Mouse (Mus musculus) activated CD4-positive, CD25-positive, alpha-beta regulatory T cell, adult 4 months (primary cell): ENCODE measurements around the gene Tln1. TPM values are rescaled to one million over a fixed set of nuclear protein-coding genes. Genes with fewer than 3 reads are reported as not detected.
"Not testable (repeated sequence)": the region's sequence is repeated elsewhere in the genome, so short reads cannot be mapped to it uniquely, and the experiment has no call there.

Experiments used
- ATAC-seq: one replicate; pipeline ENCODE4 v1.8.0; 2017
- polyA plus RNA-seq, 2 experiments: library from polyadenylated mRNA; unstranded; fragments of 100-300 nt; shearing (Covaris generic); gene quantifications; one replicate each; pipeline ENCODE4 v1.2.1; 2017

The Tln1 gene
- polyA plus RNA-seq, 2 experiments from 2014 or later, result 86.9 to 116 TPM

GRCm38 (mm10) chr4:43578376-43579204 is 16.1 kb upstream of the Tln1 start, which contains the start of the genes Rgp1 and Gba2:
Gene Rgp1 (plus strand): TSS chr4:43578715.
Gene Gba2 (minus strand): TSS chr4:43578873.
- peak; percentile 89 for ATAC-seq

DNA sequence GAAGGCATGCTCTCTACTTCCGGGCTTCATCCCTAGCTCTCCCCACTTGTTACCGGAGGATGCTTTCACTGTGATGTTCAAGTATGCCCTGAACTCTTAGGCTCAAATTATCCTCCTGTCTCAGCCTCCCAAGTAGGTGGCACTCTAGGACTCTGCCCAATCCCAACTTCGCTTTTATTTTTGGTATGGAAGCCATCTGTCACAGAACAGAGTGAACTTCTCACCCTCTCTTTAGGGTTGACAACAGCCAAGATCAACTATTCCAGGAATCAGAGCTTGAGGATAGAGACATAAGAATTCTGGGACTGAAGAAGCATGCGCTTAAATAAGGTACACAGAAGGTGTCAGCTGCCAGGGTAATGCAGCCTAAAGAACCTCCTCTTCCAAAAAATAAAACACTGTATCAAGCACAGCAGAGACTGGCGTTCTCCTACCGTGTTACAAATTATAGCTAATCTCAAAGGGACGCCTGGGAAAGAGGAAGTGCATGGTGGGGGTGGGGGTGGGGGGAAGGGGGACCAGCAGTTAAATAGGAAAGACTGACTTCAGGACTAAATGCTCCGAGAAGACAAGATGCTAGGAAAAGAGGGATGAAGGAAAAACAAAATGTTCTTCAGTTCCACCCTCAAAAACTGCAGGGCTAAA is 14.9 kb upstream of the Tln1 start:
- no peak for ATAC-seq

GRCm38 (mm10) chr4:43575356-43575755 is 12.9 kb upstream of the Tln1 start:
- ATAC-seq, result no peak

GRCm38 (mm10) chr4:43573561-43573960 is 11.1 kb upstream of the Tln1 start:
- no peak for ATAC-seq

DNA sequence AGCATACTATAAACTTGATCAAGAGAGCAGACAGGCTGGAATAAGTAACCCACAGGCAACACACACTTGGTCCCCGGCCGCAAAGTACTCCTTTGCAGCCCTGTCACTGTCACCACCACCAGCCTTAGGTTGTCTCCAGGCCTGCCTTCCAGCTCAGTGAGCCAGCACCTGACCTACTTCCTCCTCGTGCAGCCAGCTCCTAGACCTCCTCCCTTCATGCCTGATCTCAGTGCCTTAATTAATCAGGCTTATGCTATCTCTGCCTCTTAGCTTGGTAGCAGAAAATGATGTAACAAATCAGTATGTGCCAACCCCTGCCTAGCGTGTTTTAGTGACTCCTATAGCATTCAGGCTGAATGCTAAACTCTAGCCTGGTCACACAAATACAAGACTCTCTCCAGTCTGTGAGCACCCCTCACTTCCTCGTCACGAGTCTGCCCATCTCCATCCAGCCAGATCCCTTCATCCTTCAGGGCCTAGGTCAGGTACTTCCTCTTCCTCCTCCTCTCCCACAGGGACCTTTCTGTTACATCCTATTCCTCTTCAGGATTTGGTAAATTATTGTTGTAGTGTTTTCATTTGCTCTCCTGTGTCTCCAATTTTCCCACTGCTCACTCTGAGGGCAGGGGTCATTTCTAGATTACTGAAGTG is 9.0 kb upstream of the Tln1 start:
- ATAC-seq, result no peak

DNA sequence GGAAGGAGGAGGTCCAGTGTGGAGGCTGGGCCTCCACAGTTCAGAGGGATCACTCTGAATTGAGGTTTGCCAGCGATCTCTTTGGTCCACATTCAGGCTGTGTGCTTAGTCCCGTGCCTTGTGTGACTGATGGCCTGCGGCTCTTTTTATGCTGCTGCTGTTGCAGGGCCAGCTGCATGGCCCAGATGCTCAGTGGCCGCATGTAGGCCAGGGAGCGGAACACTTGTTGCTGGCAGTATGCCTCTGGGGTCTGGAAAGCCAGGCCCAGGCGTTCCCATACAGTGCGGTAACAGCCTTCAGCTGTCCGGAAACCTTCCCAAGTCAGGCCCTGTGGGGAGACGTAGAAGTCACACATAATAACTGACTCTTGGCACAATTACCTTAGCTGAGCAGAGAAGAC is 4.6 kb upstream of the Tln1 start:
- no peak for ATAC-seq

- ATAC-seq, result no peak
Measured at GRCm38 (mm10) chr4:43564231-43564630, 1.7 kb upstream of the Tln1 start.

GRCm38 (mm10) chr4:43563601-43563875 is 1.0 kb upstream of the Tln1 start:
- no peak for ATAC-seq

GRCm38 (mm10) chr4:43562769-43563600 is 494 bp upstream of the Tln1 start:
- peak; percentile 13 for ATAC-seq

DNA sequence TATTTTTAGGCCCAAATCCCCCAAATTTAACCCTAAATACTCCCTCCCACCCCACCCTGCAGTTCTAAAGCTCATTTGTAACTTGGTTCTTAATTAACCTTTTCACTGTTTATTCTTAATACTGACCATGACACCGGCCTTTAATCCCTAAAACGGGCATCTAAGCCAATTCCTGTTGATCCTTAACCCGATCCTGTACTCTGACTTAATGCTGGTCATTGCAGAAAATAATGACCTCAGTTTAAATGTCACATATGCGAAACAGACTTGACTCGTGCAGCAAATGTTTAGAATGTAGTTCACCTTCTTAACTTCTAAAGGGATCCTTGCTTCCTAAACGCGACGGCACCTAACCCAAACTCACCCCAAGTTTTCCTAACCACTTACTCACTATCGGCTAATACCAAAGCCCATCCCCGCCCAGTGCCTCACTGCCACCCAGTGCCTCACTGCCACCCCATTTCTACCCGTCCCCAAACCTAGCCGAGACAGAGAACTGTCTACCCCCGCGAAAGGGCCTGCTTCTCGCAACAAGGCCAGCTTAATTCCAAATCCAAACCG is 975 bp downstream of the Tln1 start:
- ATAC-seq, result no peak

GRCm38 (mm10) chr4:43560976-43561375 is 1.5 kb downstream of the Tln1 start:
- no peak for ATAC-seq

GRCm38 (mm10) chr4:43560243-43560611 is 2.3 kb downstream of the Tln1 start:
- ATAC-seq, result no peak

DNA sequence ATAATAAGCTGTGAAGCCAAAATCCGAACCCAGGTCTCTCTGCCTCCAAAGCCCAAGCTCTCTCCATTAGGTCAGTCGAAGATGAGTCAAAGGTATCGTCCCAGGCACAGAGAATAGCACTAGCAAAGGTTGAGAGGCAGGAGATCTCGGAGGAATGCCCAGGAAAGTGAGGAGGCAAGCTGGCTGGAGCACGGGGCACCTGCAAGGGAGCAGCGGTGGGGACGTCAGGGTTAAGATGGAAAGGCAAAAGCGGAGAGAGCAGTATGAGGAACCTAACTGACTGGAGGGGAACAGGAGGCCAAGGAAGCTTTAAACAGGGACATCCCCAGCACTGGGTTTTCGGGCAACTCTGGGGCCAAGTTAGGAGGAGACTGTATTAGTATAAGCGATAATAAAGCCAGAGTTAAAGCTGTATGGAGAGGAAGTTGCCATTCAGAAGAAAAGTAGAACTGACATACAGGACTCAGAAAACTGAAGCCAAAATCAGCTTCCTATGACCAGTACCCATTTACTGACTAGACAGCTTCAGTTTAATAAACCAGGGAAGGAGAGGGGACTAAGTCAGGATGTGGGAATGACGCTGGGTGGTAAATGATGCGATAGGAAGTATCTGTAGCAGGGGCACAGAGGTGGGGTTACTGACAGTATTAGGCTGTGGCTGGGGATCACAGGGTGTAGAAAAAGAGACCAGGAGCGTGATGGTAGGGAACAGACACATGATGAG is 2.8 kb downstream of the Tln1 start:
- no peak for ATAC-seq

GRCm38 (mm10) chr4:43558631-43559356 is 3.7 kb downstream of the Tln1 start:
- peak; percentile 41 for ATAC-seq

- ATAC-seq, result no peak
Measured at GRCm38 (mm10) chr4:43558028-43558630, 4.4 kb downstream of the Tln1 start.

- no peak for ATAC-seq
Measured at GRCm38 (mm10) chr4:43555926-43556325, 6.6 kb downstream of the Tln1 start.

DNA sequence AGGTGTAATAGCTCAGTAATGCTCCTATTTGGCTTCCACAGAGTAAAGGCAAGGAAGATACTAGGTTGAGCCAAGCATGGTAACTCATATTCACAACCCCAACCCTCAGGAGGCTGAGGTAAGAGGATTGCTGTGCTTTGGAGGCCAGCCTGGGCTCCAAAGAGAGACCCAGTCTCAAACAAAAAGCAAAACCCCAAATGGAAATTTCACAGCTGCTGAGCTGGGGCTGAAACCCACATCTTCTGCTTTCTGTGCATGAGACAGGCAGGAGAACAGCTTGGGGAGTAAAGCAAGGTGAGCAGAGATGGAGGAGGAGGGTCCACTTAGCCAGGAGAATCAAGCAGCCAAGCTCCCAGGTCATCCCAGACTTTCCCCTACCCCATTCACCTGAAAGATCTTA is 8.6 kb downstream of the Tln1 start:
- ATAC-seq, result no peak

- no peak for ATAC-seq
Measured at GRCm38 (mm10) chr4:43552437-43552836, 10.1 kb downstream of the Tln1 start.

GRCm38 (mm10) chr4:43551854-43552253 is 10.6 kb downstream of the Tln1 start:
- ATAC-seq, result not testable (repeated sequence)

DNA sequence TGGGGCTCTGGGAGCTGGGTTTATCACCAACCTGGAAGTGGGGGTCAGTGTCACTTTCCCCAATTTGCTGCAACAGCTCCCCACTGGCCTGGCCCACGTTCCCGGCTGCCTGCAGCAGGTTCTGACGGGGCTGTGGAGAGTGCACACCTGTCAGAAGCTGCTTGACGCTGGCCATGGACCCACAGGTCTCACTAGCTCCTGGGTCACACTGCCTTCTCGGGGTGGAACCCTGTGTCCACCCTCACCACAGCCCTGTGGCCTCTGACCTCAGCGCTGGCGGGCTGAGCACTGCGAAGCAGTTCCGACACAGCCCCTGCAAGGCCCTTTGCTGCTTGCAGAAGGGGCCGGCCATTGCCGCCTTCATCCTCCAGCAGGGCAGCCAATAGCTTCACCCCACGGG is 13.4 kb downstream of the Tln1 start:
- no peak for ATAC-seq

- ATAC-seq, result no peak
Measured at GRCm38 (mm10) chr4:43547160-43547559, 15.3 kb downstream of the Tln1 start.
